Mouse (Mus musculus): ENCODE measurements around the gene Dock8. TPM values are rescaled to one million over a fixed set of nuclear protein-coding genes. Genes with fewer than 3 reads are reported as not detected.

Dock8 gene
- polyA plus RNA-seq, 1 experiment from 2014 or later: 1.8 TPM

GRCm38 (mm10) chr19:24994900-24995299 lies 4.4 kb upstream of the Dock8 start:
- Histone ChIP-seq H3K9ac (no peak overlapping the region), H3K4me2 (replicated peaks) (no peak overlapping the region), H3K9me3 (ENCODE audit: control insufficient read depth, low read length) (no peaks in the 10 kb centered on the region), H3K36me3 (replicated peaks; ENCODE audit: control insufficient read depth, insufficient read depth) (no peaks in the 10 kb centered on the region), H3K27ac (no peak overlapping the region), H3K27me3 (ENCODE audit: control insufficient read depth, insufficient read depth, low read length) (peaks cover 32% of the 10 kb centered on the region), H3K4me1 (replicated peaks; ENCODE audit: control insufficient read depth, insufficient read depth, low read length) (no peaks in the 10 kb centered on the region; the same call in 1 of the 2 replicates), H3K4me3 (replicated peaks; ENCODE audit: low read length) (no peak overlapping the region)
- 52% methylated on average over 8 of the region's 8 CpGs for WGBS
- no peak for ATAC-seq (ENCODE audit: low FRiP score)
- DNase-seq (ENCODE audit: low spot score): no peak

GRCm38 (mm10) chr19:24996815-24997704 lies 2.3 kb upstream of the Dock8 start:
- Histone ChIP-seq H3K9ac (no peak overlapping the region), H3K27me3 (ENCODE audit: control insufficient read depth, insufficient read depth, low read length) (peaks cover 54% of the 10 kb centered on the region), H3K4me2 (replicated peaks) (no peak overlapping the region), H3K4me1 (replicated peaks; ENCODE audit: control insufficient read depth, insufficient read depth, low read length) (no peaks in the 10 kb centered on the region; the same call in 1 of the 2 replicates), H3K9me3 (ENCODE audit: control insufficient read depth, low read length) (no peaks in the 10 kb centered on the region), H3K36me3 (replicated peaks; ENCODE audit: control insufficient read depth, insufficient read depth) (no peaks in the 10 kb centered on the region), H3K4me3 (replicated peaks; ENCODE audit: low read length) (no peak overlapping the region), H3K27ac (no peak overlapping the region)
- ATAC-seq (ENCODE audit: low FRiP score): no peak
- 75% methylated on average over 12 of the region's 12 CpGs for WGBS
- DNase-seq (ENCODE audit: low spot score): no peak

- no peaks in the 10 kb centered on the region; the same call in 1 of the 2 replicates for H3K4me1 ChIP-seq (replicated peaks; ENCODE audit: control insufficient read depth, insufficient read depth, low read length)
- no peaks in the 10 kb centered on the region for H3K36me3 ChIP-seq (replicated peaks; ENCODE audit: control insufficient read depth, insufficient read depth)
- no peak overlapping the region for H3K9ac ChIP-seq
- peak overlapping the region; percentile 71 for H3K4me3 ChIP-seq (replicated peaks; ENCODE audit: low read length)
- peak overlapping the region; percentile 98; the same call in 1 of the 2 replicates for H3K4me2 ChIP-seq (replicated peaks)
- H3K9me3 ChIP-seq (ENCODE audit: control insufficient read depth, low read length): no peaks in the 10 kb centered on the region
- ATAC-seq (ENCODE audit: low FRiP score): no peak
- WGBS: 79% methylated on average over 5 of the region's 5 CpGs
- H3K27me3 ChIP-seq (ENCODE audit: control insufficient read depth, insufficient read depth, low read length): peaks cover 57% of the 10 kb centered on the region
- DNase-seq (ENCODE audit: low spot score): no peak
- no peak overlapping the region for H3K27ac ChIP-seq
These were observed 773 bp upstream of the Dock8 start for GRCm38 (mm10) chr19:24998561-24998960.

- Histone ChIP-seq H3K36me3 (replicated peaks; ENCODE audit: control insufficient read depth, insufficient read depth) (no peaks in the 10 kb centered on the region), H3K27me3 (ENCODE audit: control insufficient read depth, insufficient read depth, low read length) (peaks cover 57% of the 10 kb centered on the region), H3K9me3 (ENCODE audit: control insufficient read depth, low read length) (no peaks in the 10 kb centered on the region), H3K4me3 (replicated peaks; ENCODE audit: low read length) (peak overlapping the region; percentile 71), H3K27ac (no peak overlapping the region), H3K9ac (no peak overlapping the region), H3K4me1 (replicated peaks; ENCODE audit: control insufficient read depth, insufficient read depth, low read length) (no peaks in the 10 kb centered on the region; the same call in 1 of the 2 replicates), H3K4me2 (replicated peaks) (peak overlapping the region; percentile 98)
- DNase-seq (ENCODE audit: low spot score): no peak
- 33% methylated on average over 9 of the region's 9 CpGs for WGBS
- no peak for ATAC-seq (ENCODE audit: low FRiP score)
These were observed 819 bp downstream of the Dock8 start for GRCm38 (mm10) chr19:25000153-25000552.

GRCm38 (mm10) chr19:25002032-25002431 lies 2.7 kb downstream of the Dock8 start:
- Histone ChIP-seq H3K4me3 (replicated peaks; ENCODE audit: low read length) (no peak overlapping the region), H3K36me3 (replicated peaks; ENCODE audit: control insufficient read depth, insufficient read depth) (no peaks in the 10 kb centered on the region), H3K27me3 (ENCODE audit: control insufficient read depth, insufficient read depth, low read length) (peaks cover 52% of the 10 kb centered on the region), H3K9me3 (ENCODE audit: control insufficient read depth, low read length) (no peaks in the 10 kb centered on the region), H3K9ac (no peak overlapping the region), H3K4me2 (replicated peaks) (no peak overlapping the region), H3K4me1 (replicated peaks; ENCODE audit: control insufficient read depth, insufficient read depth, low read length) (no peaks in the 10 kb centered on the region; the same call in 1 of the 2 replicates), H3K27ac (no peak overlapping the region)
- ATAC-seq (ENCODE audit: low FRiP score) (no peak), DNase-seq (ENCODE audit: low spot score) (no peak)
- WGBS: 95% methylated on average over 6 of the region's 6 CpGs

GRCm38 (mm10) chr19:25002828-25003227 lies 3.5 kb downstream of the Dock8 start:
- no peak overlapping the region for H3K9ac ChIP-seq
- no peaks in the 10 kb centered on the region; the same call in 1 of the 2 replicates for H3K4me1 ChIP-seq (replicated peaks; ENCODE audit: control insufficient read depth, insufficient read depth, low read length)
- H3K4me2 ChIP-seq (replicated peaks): no peak overlapping the region
- no peak overlapping the region for H3K4me3 ChIP-seq (replicated peaks; ENCODE audit: low read length)
- no peak overlapping the region for H3K27ac ChIP-seq
- ATAC-seq (ENCODE audit: low FRiP score) (no peak), DNase-seq (ENCODE audit: low spot score) (no peak)
- no peaks in the 10 kb centered on the region for H3K36me3 ChIP-seq (replicated peaks; ENCODE audit: control insufficient read depth, insufficient read depth)
- 73% methylated on average over 3 of the region's 3 CpGs for WGBS
- peaks cover 44% of the 10 kb centered on the region for H3K27me3 ChIP-seq (ENCODE audit: control insufficient read depth, insufficient read depth, low read length)
- H3K9me3 ChIP-seq (ENCODE audit: control insufficient read depth, low read length): no peaks in the 10 kb centered on the region

DNA sequence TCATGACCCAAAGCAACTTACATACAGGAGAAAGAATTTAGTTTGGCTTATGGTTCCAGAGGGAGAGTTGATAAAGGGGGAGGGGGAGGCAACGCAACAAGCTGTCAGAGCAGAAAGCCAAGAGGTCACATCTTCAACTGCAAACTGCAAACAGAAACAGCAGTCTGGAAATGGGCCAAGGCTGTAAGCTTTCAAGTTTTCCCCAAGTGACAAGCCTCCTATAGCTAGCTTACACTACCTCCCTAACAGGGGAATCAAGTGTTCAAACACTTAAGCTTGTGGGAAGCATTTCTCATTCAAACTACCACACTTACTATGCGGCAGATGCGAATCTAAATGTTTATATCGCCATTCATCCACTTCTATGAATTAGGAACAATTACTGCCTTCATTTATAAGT lies 4.5 kb downstream of the Dock8 start:
- no peaks in the 10 kb centered on the region; the same call in 1 of the 2 replicates for H3K4me1 ChIP-seq (replicated peaks; ENCODE audit: control insufficient read depth, insufficient read depth, low read length)
- DNase-seq (ENCODE audit: low spot score) (no peak), ATAC-seq (ENCODE audit: low FRiP score) (no peak)
- no peaks in the 10 kb centered on the region for H3K9me3 ChIP-seq (ENCODE audit: control insufficient read depth, low read length)
- H3K4me3 ChIP-seq (replicated peaks; ENCODE audit: low read length): no peak overlapping the region
- peaks cover 36% of the 10 kb centered on the region for H3K27me3 ChIP-seq (ENCODE audit: control insufficient read depth, insufficient read depth, low read length)
- no peak overlapping the region for H3K4me2 ChIP-seq (replicated peaks)
- H3K36me3 ChIP-seq (replicated peaks; ENCODE audit: control insufficient read depth, insufficient read depth): no peaks in the 10 kb centered on the region
- WGBS: 65% methylated on average over 4 of the region's 4 CpGs
- no peak overlapping the region for H3K9ac ChIP-seq
- H3K27ac ChIP-seq: no peak overlapping the region

- no peak for DNase-seq (ENCODE audit: low spot score)
- H3K4me1 ChIP-seq (replicated peaks; ENCODE audit: control insufficient read depth, insufficient read depth, low read length): no peaks in the 10 kb centered on the region
- H3K9me3 ChIP-seq (ENCODE audit: control insufficient read depth, low read length): no peaks in the 10 kb centered on the region
- H3K27me3 ChIP-seq (ENCODE audit: control insufficient read depth, insufficient read depth, low read length): peaks cover 7% of the 10 kb centered on the region
- no peak for ATAC-seq (ENCODE audit: low FRiP score)
- no peak overlapping the region for H3K27ac ChIP-seq
- H3K36me3 ChIP-seq (replicated peaks; ENCODE audit: control insufficient read depth, insufficient read depth): no peaks in the 10 kb centered on the region
- no peak overlapping the region for H3K9ac ChIP-seq
- H3K4me2 ChIP-seq (replicated peaks): no peak overlapping the region
- no peak overlapping the region for H3K4me3 ChIP-seq (replicated peaks; ENCODE audit: low read length)
- 71% methylated on average over 1 of the region's 1 CpGs for WGBS
These were observed 7.4 kb downstream of the Dock8 start for GRCm38 (mm10) chr19:25006686-25007085.

DNA sequence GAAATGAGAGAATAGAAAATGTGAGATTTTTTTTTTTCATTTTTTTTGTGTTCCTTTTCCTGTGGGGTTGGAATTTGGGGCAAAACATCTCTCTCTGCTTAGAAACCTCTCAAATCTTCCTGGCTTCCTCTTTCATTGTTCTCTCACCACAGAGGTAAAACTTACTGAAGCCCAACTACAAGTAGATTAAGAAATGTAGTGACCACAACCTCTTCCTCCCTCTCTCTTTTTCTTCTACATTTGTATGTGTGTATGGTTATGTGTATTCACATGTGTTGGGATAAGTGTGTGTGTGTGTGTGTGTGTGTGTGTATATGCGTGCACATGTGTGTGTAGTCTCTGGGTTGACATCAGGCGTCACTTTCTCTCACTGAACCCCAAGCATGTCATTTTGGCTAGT lies 9.2 kb downstream of the Dock8 start:
- WGBS: 100% methylated on average over 2 of the region's 2 CpGs
- H3K27ac ChIP-seq: no peak overlapping the region
- no peaks in the 10 kb centered on the region for H3K36me3 ChIP-seq (replicated peaks; ENCODE audit: control insufficient read depth, insufficient read depth)
- no peaks in the 10 kb centered on the region for H3K4me1 ChIP-seq (replicated peaks; ENCODE audit: control insufficient read depth, insufficient read depth, low read length)
- no peak overlapping the region for H3K9ac ChIP-seq
- no peaks in the 10 kb centered on the region for H3K9me3 ChIP-seq (ENCODE audit: control insufficient read depth, low read length)
- H3K4me3 ChIP-seq (replicated peaks; ENCODE audit: low read length): no peak overlapping the region
- H3K4me2 ChIP-seq (replicated peaks): no peak overlapping the region
- no peaks in the 10 kb centered on the region for H3K27me3 ChIP-seq (ENCODE audit: control insufficient read depth, insufficient read depth, low read length)
- DNase-seq (ENCODE audit: low spot score) (no peak), ATAC-seq (ENCODE audit: low FRiP score) (no peak)

All from hindbrain, embryonic 14.5 days (tissue).